Mouse (Mus musculus): ENCODE measurements around the gene Spo11.

DNA sequence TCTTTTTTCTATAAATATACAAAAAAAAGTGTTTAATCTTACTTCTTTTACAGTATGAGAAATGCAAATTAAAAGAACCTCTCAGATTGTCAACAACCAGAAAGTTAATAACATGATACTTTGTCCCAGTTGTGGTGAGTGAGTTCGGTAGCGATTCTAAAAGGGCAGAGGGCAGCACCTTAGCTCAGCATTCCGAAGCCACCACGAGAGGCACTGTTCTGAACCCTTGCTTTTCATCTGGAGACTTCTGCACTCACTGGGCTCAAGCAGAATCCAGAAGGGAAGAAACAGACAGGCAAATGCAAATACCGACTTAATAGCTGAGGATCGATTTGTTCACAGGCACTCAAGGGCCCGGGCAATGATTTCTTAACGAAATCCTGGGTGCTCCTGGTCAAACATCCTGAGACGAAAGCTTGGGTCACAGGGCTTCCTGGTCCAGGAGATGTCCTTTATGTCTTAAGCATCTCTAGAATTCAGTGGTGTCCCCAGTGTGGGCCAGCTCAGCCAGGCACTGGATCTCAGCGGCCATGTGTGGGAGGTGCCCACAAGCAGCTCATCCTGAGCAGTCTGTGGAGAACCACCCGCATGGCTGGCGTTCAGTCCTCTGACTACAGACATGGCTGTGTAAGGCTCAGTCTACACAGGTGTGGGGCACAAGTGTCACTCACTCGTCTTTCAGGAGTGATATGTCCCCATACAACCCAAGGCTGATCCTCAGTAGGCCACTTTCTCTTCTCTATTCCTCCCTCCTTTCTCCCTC lies 18.3 kb upstream of the Spo11 start:
- TF ChIP-seq CTCF (IDR thresholded peaks at IDR 0.05; ENCODE audit: low read depth) (no peak), EP300 (IDR thresholded peaks at IDR 0.05; ENCODE audit: low read depth) (no peak)
